Mouse (Mus musculus): Measurements from ENCODE around the gene Sncg. TPM values are rescaled to one million over a fixed set of nuclear protein-coding genes. Genes with fewer than 3 reads are reported as not detected.

Sncg gene
- polyA plus RNA-seq, 1 experiment from 2014 or later = 11.2 TPM

DNA sequence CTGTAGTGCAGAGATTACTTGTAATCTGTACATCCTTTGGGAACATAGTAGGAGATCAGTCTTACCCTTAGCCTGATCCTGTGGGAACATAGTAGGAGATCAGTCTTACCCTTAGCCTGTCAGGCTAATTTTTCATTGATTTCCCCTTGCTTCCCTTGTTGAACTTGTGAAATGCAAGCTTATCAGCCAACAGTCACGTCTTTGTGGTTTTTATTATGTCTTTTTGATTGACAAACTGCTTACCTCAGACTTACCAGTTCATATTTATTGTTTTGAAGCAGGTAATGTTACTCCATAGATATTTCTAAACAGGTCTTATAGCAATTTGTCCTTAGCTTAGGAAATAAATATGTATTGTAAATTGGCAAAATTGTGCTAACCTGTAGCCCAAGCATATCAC is 47.0 kb downstream of the Sncg start:
- no peak for ATAC-seq (replicated peaks; ENCODE audit: low FRiP score)
- Histone ChIP-seq H3K4me3 (replicated peaks) (no peak overlapping the region), H3K4me1 (no peaks in the 10 kb centered on the region), H3K4me2 (no peak overlapping the region), H3K9me3 (replicated peaks) (no peaks in the 10 kb centered on the region), H3K36me3 (peaks cover 79% of the 10 kb centered on the region), H3K9ac (no peak overlapping the region), H3K27me3 (no peaks in the 10 kb centered on the region), H3K27ac (no peak overlapping the region)
- 68% methylated on average over 1 of the region's 1 CpGs for WGBS

DNA sequence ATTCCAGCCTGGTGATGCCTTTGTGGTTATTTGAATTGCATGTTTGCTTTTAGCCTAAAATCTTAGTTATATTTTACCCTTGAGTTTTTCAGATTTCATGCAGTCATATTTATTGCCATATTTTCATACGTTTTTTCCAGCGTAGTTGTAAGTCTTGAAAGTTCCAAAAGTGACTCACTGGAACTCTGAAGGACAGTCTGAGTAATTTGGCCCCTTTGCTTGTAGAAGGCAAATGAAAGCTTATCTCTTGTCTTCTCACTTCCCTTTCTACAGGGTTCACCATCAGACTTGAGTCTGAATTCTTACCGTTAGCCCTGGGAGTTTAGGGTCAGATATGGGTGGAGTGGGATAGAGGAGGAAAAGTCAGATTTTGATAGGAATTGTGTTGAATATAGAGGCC is 48.0 kb downstream of the Sncg start:
- Histone ChIP-seq H3K4me2 (no peak overlapping the region), H3K27ac (no peak overlapping the region), H3K4me1 (no peaks in the 10 kb centered on the region), H3K27me3 (no peaks in the 10 kb centered on the region), H3K9ac (no peak overlapping the region), H3K36me3 (peaks cover 73% of the 10 kb centered on the region), H3K4me3 (replicated peaks) (no peak overlapping the region), H3K9me3 (replicated peaks) (no peaks in the 10 kb centered on the region)
- 91% methylated on average over 3 of the region's 3 CpGs for WGBS
- no peak for ATAC-seq (replicated peaks; ENCODE audit: low FRiP score)

DNA sequence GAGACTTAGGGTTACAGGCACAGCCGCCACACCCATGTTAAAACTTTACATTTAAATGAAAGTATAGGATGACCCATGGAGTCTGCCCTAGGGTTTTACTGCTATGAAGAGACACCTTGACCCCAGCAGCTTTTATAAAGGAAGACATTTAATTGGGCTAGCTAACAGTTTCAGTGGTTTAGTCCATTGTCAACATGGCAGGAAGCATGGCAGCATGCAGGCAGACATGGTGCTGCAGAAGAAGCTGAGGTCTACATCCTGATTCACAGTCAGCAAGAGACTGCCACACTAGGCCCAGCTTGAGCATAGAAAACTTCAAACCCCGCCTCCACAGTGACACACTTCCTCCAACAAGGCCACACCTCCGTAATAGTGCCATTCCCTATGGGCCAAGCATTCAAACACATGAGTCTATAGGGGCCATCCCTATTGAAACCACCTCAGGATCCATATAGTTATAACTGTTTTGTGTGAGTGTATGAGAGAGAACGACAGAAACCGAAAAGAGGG is 51.0 kb downstream of the Sncg start:
- H3K27ac ChIP-seq = no peak overlapping the region
- H3K27me3 ChIP-seq = no peaks in the 10 kb centered on the region
- peaks cover 65% of the 10 kb centered on the region for H3K36me3 ChIP-seq
- H3K4me2 ChIP-seq = no peak overlapping the region
- H3K9me3 ChIP-seq (replicated peaks) = no peaks in the 10 kb centered on the region
- no peak overlapping the region for H3K4me3 ChIP-seq (replicated peaks)
- 92% methylated on average over 5 of the region's 5 CpGs for WGBS
- H3K4me1 ChIP-seq = no peaks in the 10 kb centered on the region
- no peak overlapping the region for H3K9ac ChIP-seq
- ATAC-seq (replicated peaks; ENCODE audit: low FRiP score) = no peak

Other genes with a start within 250 kb of the Sncg start
- gene Npy4r, start 222.3 kb downstream of the Sncg start, polyA plus RNA-seq (2015; fragmentation: Nextera tagmentation; extraction: Ambion mirVana) = 0.17 and 0.21 TPM in 2 replicates
- gene Gprin2, start 173.1 kb downstream of the Sncg start, polyA plus RNA-seq (2015; fragmentation: Nextera tagmentation; extraction: Ambion mirVana) = 0.51 and 0.83 TPM in 2 replicates
- 0.78 and 1.1 TPM in 2 replicates for gene Syt15, start 155.2 kb downstream of the Sncg start, polyA plus RNA-seq (2015; fragmentation: Nextera tagmentation; extraction: Ambion mirVana)
- 10.5 and 11.0 TPM in 2 replicates for gene Shld2, start 64.3 kb downstream of the Sncg start, polyA plus RNA-seq (2015; fragmentation: Nextera tagmentation; extraction: Ambion mirVana)
- 102 and 105 TPM in 2 replicates for gene Glud1, start 64.1 kb downstream of the Sncg start, polyA plus RNA-seq (2015; fragmentation: Nextera tagmentation; extraction: Ambion mirVana)
- 1.1 TPM in 1 of 2 replicates, not detected in the other for gene Fam25c, start 19.4 kb downstream of the Sncg start, polyA plus RNA-seq (2015; fragmentation: Nextera tagmentation; extraction: Ambion mirVana)
- gene Mmrn2, start 676 bp upstream of the Sncg start, polyA plus RNA-seq (2015; fragmentation: Nextera tagmentation; extraction: Ambion mirVana) = 16.0 and 17.8 TPM in 2 replicates
- 47.3 and 47.7 TPM in 2 replicates for gene Bmpr1a, start 128.6 kb upstream of the Sncg start, polyA plus RNA-seq (2015; fragmentation: Nextera tagmentation; extraction: Ambion mirVana)
- not detected in 2 replicates for gene 9230112D13Rik, start 148.0 kb upstream of the Sncg start, polyA plus RNA-seq (2015; fragmentation: Nextera tagmentation; extraction: Ambion mirVana)
- gene Ldb3, start 213.9 kb upstream of the Sncg start, polyA plus RNA-seq (2015; fragmentation: Nextera tagmentation; extraction: Ambion mirVana) = 3.7 and 7.1 TPM in 2 replicates
- 0.45 and 0.55 TPM in 2 replicates for gene Opn4, start 225.4 kb upstream of the Sncg start, polyA plus RNA-seq (2015; fragmentation: Nextera tagmentation; extraction: Ambion mirVana)

All from kidney, embryonic 15.5 days (tissue).